Mouse (Mus musculus): ENCODE measurements at regions not wholly inside any gene's neighbourhood (a gene's known extent, or its start where the extent isn't known, plus 50 kb on each side); places are given as distances from the start of the nearest gene placed in this dataset.
"Not testable (repeated sequence)": the region's sequence is repeated elsewhere in the genome, so short reads cannot be mapped to it uniquely, and the experiment has no call there.

DNA sequence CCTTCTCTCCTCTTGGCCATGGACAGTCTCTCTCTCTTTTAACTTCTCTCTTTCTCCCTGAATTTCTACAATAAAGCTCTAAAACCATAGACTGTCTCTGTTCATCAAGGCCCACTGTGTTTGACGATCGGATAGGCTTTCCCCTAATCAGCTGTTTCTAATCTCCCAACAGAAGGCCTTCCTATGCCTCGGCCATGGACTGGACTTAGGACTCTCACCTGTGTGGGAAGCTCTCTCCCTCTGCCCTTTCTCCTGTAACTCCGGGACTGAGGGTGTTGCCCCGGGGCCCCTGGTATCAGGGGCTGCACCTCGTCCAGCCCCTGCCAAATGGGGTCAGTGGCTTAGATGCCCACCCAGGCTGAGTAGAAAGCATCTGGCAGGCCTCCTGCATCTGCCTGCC is 713.0 kb downstream of the Rapgef2 start:
- no peak for DNase-seq (ENCODE audit: low spot score in 2 of 2)

DNA sequence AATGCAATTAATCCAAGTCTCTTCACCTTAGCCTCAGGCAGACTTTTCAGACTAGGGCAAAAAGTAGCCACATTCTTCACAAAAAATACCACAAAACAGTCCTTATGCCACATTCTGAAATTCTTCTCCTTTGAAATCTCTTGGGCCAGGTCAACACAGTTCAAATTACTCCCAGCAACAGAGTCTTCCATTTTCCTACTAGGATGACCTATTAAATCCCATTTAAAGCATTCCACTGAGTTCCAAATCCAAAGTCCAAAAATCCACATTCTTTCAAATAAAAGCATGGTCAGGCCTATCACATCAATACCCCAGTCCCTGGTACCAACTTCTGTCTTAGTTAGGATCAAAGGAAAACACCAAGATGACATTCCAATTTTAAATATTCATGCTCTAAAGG is 721.4 kb downstream of the Rapgef2 start:
- DNase-seq (ENCODE audit: low spot score in 2 of 2) = not testable (repeated sequence)

Data from heart, adult 9 months (tissue).